Mouse (Mus musculus) cortical plate, adult 2 months (tissue): ENCODE data around the gene Adamts13. TPM values are rescaled to one million over a fixed set of nuclear protein-coding genes. Genes with fewer than 3 reads are reported as not detected.

Source experiments
- H3K27ac ChIP-seq: fragments of 200-500 bp; 2 replicates; pipeline ENCODE4 v1.5.1; 2012; ENCODE audit warnings: low read length, control low read depth, inconsistent platforms; ENCODE audit not compliant: insufficient read depth
- H3K4me1 ChIP-seq: fragments of 200-500 bp; 2 replicates; pipeline ENCODE4 v1.6.1; 2011; ENCODE audit warnings: low read length; ENCODE audit not compliant: control insufficient read depth, insufficient read depth
- H3K4me3 ChIP-seq: fragments of 200-500 bp; 2 replicates; pipeline ENCODE4 v1.5.1; 2011; ENCODE audit warnings: mild to moderate bottlenecking, low read length, control low read depth; ENCODE audit not compliant: insufficient read depth
- CTCF ChIP-seq: fragments of 200-500 bp; IDR thresholded peaks from 2 replicates; pipeline ENCODE4 v1.5.1; 2011; ENCODE audit warnings: mild to moderate bottlenecking, control low read depth, low read length; ENCODE audit not compliant: insufficient read depth; ENCODE audit errors: extremely low read depth
- POLR2A ChIP-seq: fragments of 200-500 bp; IDR thresholded peaks from 2 replicates; pipeline ENCODE4 v1.6.1; 2011; ENCODE audit warnings: mild to moderate bottlenecking, low read length, control low read depth; ENCODE audit not compliant: insufficient read depth; ENCODE audit errors: extremely low read depth
- polyA plus RNA-seq: library from polyadenylated mRNA; depleted of rRNA; stranded (reverse); fragments of >200 nt; gene quantifications from 2 replicates; pipeline ENCODE4 v1.2.3, GENCODE M21; 2012; rRNA removed

Adamts13 gene
- 6.9 and 7.0 TPM in 2 replicates for polyA plus RNA-seq

DNA sequence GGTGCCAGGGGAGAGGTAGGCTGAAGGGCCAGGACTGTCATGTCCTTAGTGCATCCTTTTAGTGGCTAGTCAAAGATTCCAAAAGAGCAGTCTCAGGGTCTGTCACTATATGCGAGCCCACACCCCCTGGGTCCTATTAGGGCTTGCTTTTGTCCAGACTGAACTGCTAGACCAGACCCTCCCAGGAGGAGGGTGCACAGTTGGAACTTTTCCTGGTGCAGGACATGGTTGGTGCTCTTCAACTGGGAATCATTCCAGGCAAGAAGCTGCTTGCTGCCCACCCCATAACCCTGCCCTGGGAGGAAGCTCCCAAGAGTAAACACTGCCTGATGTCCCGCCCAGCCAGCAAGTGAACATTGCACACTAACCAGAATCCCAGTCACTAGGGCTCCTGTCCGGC lies at the start of gene Adamts13:
TSS of gene Adamts13 (plus strand) at position 301 of the 400 bp plus-strand sequence.
- Histone ChIP-seq H3K27ac (no peak within 1 kb of the TSS), H3K4me3 (no peak within 1 kb of the TSS), H3K4me1 (no peaks in the 10 kb centered on the region)
- TF ChIP-seq CTCF, result no peak

DNA sequence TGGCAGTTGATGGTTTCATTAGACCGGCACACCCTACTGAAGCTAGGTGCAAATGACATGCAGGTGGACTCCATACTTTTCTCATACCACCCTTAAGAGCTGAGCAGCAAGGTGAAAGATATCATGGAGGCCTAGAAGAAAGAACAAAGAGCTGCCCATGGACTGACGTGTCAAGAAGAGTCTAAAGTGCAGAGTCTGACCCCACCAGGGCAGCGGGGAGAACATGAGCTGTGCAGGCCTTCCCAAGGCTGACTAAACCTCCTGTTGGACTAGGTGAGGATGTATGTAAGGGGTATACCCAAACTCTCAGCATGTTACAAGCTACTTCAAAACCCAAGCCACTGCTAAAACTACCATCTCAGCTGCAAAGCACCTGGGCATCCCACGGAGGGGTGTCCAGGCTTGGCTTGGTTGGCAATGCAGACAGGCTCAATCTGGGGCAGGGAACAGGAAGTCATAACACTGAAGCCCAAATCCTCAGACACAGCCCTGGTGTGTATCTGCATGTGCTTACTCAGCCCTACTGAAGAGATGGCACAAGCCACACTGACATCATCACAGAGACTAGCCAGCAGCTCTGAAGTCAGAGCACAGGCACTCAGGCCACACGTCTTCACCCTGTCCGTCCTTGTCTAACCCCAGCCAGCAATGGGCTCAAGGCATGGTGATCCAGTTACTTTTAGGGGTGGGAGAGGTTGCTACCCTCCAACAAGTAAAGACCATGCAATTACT lies 45.3 kb upstream of the Adamts13 start:
- Histone ChIP-seq H3K4me3 (no peak overlapping the region), H3K4me1 (0 out of 2 replicates have a peak, but pooled peaks cover 2% of the 10 kb centered on the region), H3K27ac (no peak overlapping the region)
- no peak for TF ChIP-seq POLR2A

DNA sequence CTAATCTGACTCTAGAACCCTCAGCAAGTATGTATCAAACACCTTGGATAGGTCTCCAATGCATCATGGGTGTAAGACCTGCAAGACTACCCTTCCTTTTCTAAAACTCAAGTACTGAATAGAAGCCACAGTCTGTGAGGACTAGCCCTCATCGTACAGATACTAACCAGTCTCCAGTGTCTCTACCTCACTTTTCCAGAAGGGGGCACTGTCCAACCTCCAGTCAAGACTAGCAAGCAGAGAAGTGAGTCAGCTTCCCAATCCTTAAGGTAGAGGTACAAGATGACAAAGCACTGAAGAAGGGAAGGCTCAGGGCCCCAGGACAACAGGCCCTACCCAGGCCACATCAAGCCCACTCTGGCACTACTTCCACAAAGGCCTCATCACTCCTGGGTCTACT lies 42.8 kb upstream of the Adamts13 start:
- Histone ChIP-seq H3K4me1 (0 out of 2 replicates have a peak, but pooled peaks cover 2% of the 10 kb centered on the region), H3K4me3 (no peak overlapping the region), H3K27ac (no peak overlapping the region)
- peak; percentile 72 for TF ChIP-seq CTCF
- no peak for TF ChIP-seq POLR2A

DNA sequence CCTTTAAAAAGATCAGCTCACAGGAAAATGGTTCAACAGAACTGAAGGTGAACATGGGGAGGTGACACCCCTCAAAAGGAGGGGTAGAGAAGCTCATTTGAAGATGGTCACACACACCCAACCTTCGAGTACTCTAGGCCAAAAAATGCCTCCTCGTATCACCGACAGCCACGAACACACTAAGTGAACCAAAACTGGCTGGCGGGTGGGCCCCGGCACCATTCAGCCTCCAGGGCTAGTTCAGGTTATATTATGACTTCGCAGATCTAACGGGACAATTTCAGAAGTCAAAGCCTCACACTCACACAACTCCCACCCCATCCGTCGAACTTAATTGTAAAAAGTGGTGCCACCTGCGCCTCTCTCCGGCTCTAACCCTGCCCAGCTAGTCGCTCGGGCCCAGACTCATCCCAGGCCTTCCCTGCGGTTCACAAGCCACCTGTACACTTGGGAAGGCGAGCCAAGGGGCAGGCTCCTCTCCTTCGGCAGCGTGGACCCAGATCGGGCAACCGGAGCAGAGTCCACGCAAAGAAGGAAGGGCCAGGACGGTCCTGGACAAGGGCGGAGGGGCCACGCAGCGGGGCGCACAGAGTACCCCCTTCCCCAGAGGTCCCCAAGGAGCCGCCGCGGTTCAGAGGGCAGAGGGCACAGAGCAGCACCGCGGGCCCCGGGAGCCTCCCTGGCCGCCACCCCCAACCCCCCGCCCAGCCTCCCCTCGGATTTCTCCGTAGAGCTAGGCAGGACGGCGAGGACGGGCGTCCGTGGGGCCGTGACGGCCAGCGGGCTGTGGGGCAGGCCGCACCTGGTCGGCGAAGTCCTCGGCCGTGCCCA lies 40.5 kb upstream of the Adamts13 start:
- TF ChIP-seq CTCF (no peak), POLR2A (no peak)
- H3K27ac ChIP-seq, result no peak overlapping the region

DNA sequence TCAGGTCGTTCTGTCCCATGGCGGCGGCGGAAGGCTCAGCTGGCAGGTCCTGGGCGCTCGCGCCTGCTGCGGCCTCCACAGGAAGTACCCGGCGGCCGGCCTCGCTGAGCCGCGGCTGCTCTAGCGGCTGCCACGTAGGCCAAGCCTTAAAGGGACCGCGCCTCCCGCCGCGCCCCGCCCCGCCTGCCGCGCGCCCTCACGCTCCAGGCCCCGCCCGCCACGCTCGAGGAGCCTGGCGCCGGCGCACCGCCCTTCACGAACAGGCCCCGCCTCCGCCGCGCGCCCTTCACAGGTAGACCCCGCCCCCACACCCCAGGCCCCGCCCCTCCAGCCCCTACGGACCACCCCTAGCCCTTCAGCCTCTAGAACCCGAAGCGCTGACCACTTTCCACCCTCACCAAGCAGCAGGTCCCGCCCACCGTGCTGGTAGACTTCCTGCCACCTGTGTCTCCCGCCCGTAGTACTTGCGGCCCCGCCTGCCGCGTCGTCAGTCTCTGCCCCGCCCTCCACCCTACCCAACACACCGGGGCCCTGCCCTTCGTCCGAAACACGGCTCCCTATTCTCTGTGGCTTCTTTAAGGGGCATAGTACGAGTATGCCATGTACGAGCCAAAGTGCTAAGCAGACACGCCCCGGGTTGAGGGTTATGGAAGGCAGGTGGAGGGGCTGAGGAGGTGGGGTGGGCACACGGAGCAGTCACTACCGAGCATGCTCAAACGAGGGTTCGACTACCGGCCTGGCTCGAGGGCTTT lies 39.7 kb upstream of the Adamts13 start, which contains the start of the genes Surf4 and Stkld1:
TSS of gene Surf4 (minus strand) at position 625 of the 752 bp plus-strand sequence.
TSS of gene Stkld1 (plus strand) at position 744 of the 752 bp plus-strand sequence.
- Histone ChIP-seq H3K4me3 (peak within 1 kb of the TSS; percentile 51), H3K4me1 (0 out of 2 replicates have a peak, but pooled peaks cover 2% of the 10 kb centered on the region), H3K27ac (no peak within 1 kb of the TSS)
- TF ChIP-seq POLR2A, result peak; percentile 50; the same call in 1 of the 2 replicates
- TF ChIP-seq CTCF, result no peak

More for the DNA sequence above, 40.5 kb upstream of the Adamts13 start:
- H3K4me1 ChIP-seq, result 0 out of 2 replicates have a peak, but pooled peaks cover 2% of the 10 kb centered on the region
- H3K4me3 ChIP-seq, result peak overlapping the region; percentile 51

DNA sequence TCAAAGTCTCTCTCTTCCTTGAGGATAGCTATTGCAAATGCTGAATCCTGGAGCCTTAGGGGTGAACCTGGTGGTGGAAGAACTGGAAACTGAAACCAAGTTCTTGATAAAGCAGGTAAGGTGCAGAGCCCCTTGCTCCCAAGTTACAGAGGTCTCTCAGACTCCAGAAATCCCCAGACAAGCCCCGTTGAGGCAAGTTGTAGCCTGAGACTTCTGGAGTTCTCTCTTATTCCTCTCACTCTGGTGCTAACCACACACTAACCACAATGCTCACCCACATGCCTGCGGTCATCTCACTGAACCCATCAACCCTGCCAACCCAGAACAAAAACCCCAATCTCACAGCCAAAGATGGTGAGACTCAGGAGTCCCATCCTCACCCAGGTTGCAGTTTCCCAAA lies 37.9 kb upstream of the Adamts13 start:
- 0 out of 2 replicates have a peak, but pooled peaks cover 2% of the 10 kb centered on the region for H3K4me1 ChIP-seq
- H3K4me3 ChIP-seq, result no peak overlapping the region
- TF ChIP-seq POLR2A (no peak), CTCF (no peak)
- H3K27ac ChIP-seq, result no peak overlapping the region

DNA sequence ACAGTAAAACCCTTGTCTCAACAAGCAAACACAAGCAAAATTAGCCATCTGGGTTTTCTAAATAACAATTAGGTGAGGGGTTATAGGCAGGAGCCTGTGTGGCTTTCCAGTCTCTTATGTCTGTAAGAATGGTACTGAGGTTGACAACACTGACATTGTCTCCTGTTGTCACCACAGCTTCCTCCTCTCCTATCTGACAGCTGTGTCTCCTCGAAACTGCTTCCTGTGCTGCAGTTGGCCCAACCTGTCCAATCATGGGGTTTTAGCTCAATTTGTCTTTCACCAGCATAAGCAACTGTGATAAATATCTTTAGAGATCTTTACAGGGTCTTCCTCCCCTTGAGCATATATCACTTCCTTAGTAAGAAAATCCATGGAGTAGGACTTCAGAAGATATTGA lies 36.8 kb upstream of the Adamts13 start:
- Histone ChIP-seq H3K4me1 (0 out of 2 replicates have a peak, but pooled peaks cover 2% of the 10 kb centered on the region), H3K27ac (no peak overlapping the region), H3K4me3 (no peak overlapping the region)
- no peak for TF ChIP-seq POLR2A
- no peak for TF ChIP-seq CTCF

DNA sequence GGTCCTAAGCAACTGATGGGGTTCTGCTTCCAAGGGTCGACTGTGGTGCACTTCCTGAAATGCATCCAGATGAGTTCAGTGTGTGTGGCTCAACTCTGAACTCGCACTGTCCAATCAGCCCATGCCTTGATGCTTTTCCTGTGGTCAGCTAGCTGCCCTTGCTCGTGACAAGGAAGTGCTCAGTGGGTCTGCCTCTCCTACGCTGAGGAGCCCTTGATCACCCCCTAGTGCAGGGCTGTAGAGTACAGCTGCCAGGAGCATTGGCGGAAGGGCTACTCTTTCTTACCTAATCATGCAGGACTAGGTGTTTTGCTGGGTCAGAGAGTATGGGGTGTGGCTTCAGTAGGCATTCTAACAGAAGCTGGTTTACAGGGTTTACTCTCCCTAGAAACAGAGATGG lies 31.7 kb upstream of the Adamts13 start:
- H3K4me3 ChIP-seq, result no peak overlapping the region
- TF ChIP-seq POLR2A, result no peak
- H3K27ac ChIP-seq, result no peak overlapping the region
- no peaks in the 10 kb centered on the region for H3K4me1 ChIP-seq

DNA sequence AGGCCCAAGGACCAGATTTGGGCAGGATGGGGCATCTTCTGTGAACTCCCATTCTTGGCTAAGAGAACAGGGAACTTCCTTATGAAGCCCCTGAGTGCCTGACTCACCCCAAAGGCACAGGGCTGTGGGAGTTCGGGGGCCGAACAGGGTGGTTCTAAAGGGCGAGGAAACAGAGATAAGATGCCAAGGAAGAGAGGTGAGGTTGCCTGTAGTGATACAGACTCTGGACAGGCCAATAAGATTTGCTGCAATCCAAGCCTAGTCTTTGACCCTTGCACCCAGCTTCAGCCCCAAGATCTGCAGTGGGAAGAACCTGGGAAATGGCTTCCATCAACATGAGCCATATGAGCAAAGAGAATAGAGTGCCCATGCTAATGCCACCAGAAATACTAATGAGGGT lies 30.0 kb upstream of the Adamts13 start:
- H3K4me3 ChIP-seq, result no peak overlapping the region
- H3K4me1 ChIP-seq, result no peaks in the 10 kb centered on the region
- H3K27ac ChIP-seq, result no peak overlapping the region
- TF ChIP-seq CTCF (no peak), POLR2A (no peak)

DNA sequence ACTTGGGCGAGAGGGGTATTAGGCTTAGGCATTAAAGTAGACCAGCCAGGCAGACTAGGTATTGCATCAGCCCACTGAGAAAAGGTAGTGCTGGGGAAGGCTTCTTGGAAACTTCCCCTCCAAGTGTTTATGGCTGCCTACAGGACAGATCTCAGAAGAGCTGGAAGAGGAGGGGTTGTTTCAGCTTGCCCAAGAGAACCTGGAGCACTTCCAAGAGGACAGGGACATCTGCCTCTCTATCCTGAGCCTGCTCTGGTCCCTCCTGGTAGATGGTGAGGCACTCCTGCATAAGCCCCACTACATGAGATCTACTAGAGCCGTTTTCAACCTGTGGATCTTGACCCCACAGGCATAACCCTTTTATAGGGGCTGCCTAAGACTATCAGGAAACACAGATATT lies 22.8 kb upstream of the Adamts13 start:
- no peak for TF ChIP-seq POLR2A
- Histone ChIP-seq H3K4me3 (no peak overlapping the region), H3K27ac (no peak overlapping the region), H3K4me1 (no peaks in the 10 kb centered on the region)
